Mouse (Mus musculus) left cerebral cortex, adult 2 months (tissue): ENCODE data around the gene Apoa2. TPM values are rescaled to one million over a fixed set of nuclear protein-coding genes. Genes with fewer than 3 reads are reported as not detected.

Experiments used
- DNase-seq, 2 experiments: peaks; one replicate each; pipeline ENCODE4 v3.0.0; 2021 to 2022; ENCODE audit warnings: low spot score in 2 of 2, mixed read lengths in 1 of 2; ENCODE audit errors: extremely low spot score in 1 of 2
- H3K27ac ChIP-seq: fragments of 200-600 bp; 2 replicates; pipeline ENCODE4 v1.8.1; 2022
- H3K4me3 ChIP-seq: fragments of 200-600 bp; 2 replicates; pipeline ENCODE4 v1.8.1; 2022
- CTCF ChIP-seq: fragments of 200-600 bp; IDR thresholded peaks from 2 replicates; pipeline ENCODE4 v1.8.1; 2022; ENCODE audit warnings: antibody characterized with exemption, mild to moderate bottlenecking, moderate library complexity
- intact Hi-C: fragments of 180-260 bp; cut with DNase I; formaldehyde crosslinking; loops from one replicate; pipeline ENCODE4 v1.15.1; 2025
- total RNA-seq, 2 experiments: library from RNA; stranded (reverse); gene quantifications; 2 replicates each; pipeline ENCODE4 v1.2.3; 2021

The Apoa2 gene
- total RNA-seq, 2 experiments from 2014 or later = 1.5 to 2.2 TPM

- no peak overlapping the region for H3K27ac ChIP-seq
- DNase-seq = no peak
- intact Hi-C loops = no loop called here
- TF ChIP-seq CTCF = no peak
- H3K4me3 ChIP-seq = no peak overlapping the region
These were observed 4.9 kb downstream of the Apoa2 start for GRCm38 (mm10) chr1:171229750-171230149.

- no peak for TF ChIP-seq CTCF
- DNase-seq = no peak
- intact Hi-C loops = no loop called here
- Histone ChIP-seq H3K4me3 (no peak overlapping the region), H3K27ac (no peak overlapping the region)
These were observed 5.4 kb downstream of the Apoa2 start for GRCm38 (mm10) chr1:171230215-171230614.

GRCm38 (mm10) chr1:171231844-171232243 lies 7.0 kb downstream of the Apoa2 start:
- intact Hi-C loops = no loop called here
- no peak for DNase-seq
- no peak overlapping the region for H3K4me3 ChIP-seq

GRCm38 (mm10) chr1:171232348-171232747 lies 7.5 kb downstream of the Apoa2 start:
- intact Hi-C loops = no loop called here
- no peak for DNase-seq
- Histone ChIP-seq H3K4me3 (no peak overlapping the region), H3K27ac (no peak overlapping the region)
- TF ChIP-seq CTCF = no peak

More at GRCm38 (mm10) chr1:171231844-171232243, 7.0 kb downstream of the Apoa2 start:
- H3K27ac ChIP-seq = no peak overlapping the region
- TF ChIP-seq CTCF = no peak

- intact Hi-C loops = no loop called here
- TF ChIP-seq CTCF = no peak
- no peak overlapping the region for H3K27ac ChIP-seq
- no peak overlapping the region for H3K4me3 ChIP-seq
- DNase-seq = no peak
These were observed 8.2 kb downstream of the Apoa2 start for GRCm38 (mm10) chr1:171232800-171233730.

GRCm38 (mm10) chr1:171234126-171234525 lies 9.3 kb downstream of the Apoa2 start, which contains the start of gene Fcer1g:
Fcer1g (minus strand) TSS chr1:171234365.
- DNase-seq = no peak

GRCm38 (mm10) chr1:171234538-171234937 lies 9.7 kb downstream of the Apoa2 start:
- TF ChIP-seq CTCF = no peak
- Histone ChIP-seq H3K27ac (no peak overlapping the region), H3K4me3 (no peak overlapping the region)
- intact Hi-C loops = no loop called here
- DNase-seq = no peak

More at GRCm38 (mm10) chr1:171234126-171234525, 9.3 kb downstream of the Apoa2 start, which contains the start of gene Fcer1g:
- Histone ChIP-seq H3K4me3 (no peak within 1 kb of the TSS), H3K27ac (no peak within 1 kb of the TSS)
- intact Hi-C loops = no loop called here
- TF ChIP-seq CTCF = no peak

- no peak overlapping the region for H3K27ac ChIP-seq
- intact Hi-C loops = loop anchor here (5.0 kb wide), 1 partner anchor 123 kb away; the partner anchor contains the start of gene Cfap126
- TF ChIP-seq CTCF = no peak
- H3K4me3 ChIP-seq = no peak overlapping the region
- DNase-seq = no peak
These were observed 10.9 kb downstream of the Apoa2 start for GRCm38 (mm10) chr1:171235791-171236190.

- no peak for TF ChIP-seq CTCF
These were observed 12.6 kb downstream of the Apoa2 start for GRCm38 (mm10) chr1:171237438-171237837.

GRCm38 (mm10) chr1:171238463-171238862 lies 13.6 kb downstream of the Apoa2 start:
- peak; percentile 76 for TF ChIP-seq CTCF
- H3K27ac ChIP-seq = no peak overlapping the region
- no peak for DNase-seq
- intact Hi-C loops = loop anchor here (5.0 kb wide), 1 partner anchor 126 kb away; the partner anchor contains the start of gene Cfap126
- no peak overlapping the region for H3K4me3 ChIP-seq

More at GRCm38 (mm10) chr1:171237438-171237837, 12.6 kb downstream of the Apoa2 start:
- Histone ChIP-seq H3K4me3 (no peak overlapping the region), H3K27ac (no peak overlapping the region)
- no peak for DNase-seq
- intact Hi-C loops = loop anchor here (5.0 kb wide), 1 partner anchor 125 kb away; the partner anchor contains the start of gene Cfap126

GRCm38 (mm10) chr1:171239992-171240744 lies 15.3 kb downstream of the Apoa2 start:
- no peak for TF ChIP-seq CTCF
- intact Hi-C loops = loop anchor here (5.0 kb wide), 1 partner anchor 128 kb away; the partner anchor contains the start of gene Cfap126
- no peak overlapping the region; the same call in 1 of the 2 replicates for H3K27ac ChIP-seq
- H3K4me3 ChIP-seq = no peak overlapping the region
- DNase-seq = no peak
